Mouse (Mus musculus): ENCODE measurements at regions not wholly inside any gene's neighbourhood (a gene's known extent, or its start where the extent isn't known, plus 50 kb on each side); places are given as distances from the start of the nearest gene placed in this dataset.
"Not testable (repeated sequence)": the region's sequence is repeated elsewhere in the genome, so short reads cannot be mapped to it uniquely, and the experiment has no call there.

DNA sequence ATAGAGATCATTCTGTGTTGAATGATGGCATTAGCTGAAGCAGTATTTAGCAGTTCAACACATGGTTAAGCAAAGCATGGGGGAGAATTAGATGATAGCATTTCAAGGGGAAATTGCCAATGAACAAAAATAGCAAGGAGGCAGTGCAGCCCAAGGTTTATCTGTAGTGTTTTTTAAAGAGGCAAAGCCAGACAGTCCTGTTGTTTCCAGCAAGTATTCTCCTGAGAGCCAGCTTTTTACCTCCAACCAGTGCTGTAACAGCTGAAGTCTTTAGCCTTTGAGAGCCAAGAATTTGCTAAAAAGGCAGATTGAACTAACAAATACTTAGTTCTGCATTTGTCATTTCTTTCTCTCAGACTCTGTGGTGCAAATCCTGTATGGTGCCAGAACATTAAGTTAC is 305.1 kb upstream of the Arx start:
- no peak for DNase-seq

DNA sequence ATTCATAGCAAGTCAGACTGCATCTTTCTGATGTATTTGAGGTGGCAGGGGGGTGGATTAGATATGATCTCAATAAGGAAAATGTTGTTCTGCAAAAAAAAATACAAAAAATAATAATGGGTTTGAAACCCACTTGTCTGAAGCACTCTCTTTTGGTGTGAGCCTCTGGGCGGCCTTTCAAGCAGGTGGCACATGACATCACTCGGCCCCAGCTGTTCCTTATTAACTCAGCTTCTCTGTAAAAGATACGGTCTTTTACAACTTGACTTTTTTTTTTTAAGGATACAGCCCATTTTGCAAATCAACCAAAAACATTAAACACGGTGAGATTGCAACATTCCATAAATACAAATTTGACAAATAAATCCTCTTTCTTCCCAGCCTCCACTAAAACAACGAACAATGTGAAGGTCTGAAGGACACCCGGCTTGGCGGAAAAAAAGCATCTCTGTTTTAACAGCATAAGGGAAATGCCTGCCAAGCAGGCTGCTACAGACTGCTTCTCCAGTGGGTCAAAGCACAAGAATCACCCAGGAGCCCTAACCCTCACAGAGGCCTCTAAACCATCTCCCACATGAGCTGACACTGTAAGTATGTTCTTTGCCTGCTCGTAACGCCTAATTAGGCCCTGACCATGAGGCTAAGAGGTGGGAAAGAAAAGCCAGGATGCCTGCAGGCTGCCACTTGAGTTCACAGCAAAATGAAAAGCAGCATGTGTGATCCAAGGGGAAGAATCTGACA is 283.8 kb upstream of the Arx start:
- no peak for DNase-seq

DNA sequence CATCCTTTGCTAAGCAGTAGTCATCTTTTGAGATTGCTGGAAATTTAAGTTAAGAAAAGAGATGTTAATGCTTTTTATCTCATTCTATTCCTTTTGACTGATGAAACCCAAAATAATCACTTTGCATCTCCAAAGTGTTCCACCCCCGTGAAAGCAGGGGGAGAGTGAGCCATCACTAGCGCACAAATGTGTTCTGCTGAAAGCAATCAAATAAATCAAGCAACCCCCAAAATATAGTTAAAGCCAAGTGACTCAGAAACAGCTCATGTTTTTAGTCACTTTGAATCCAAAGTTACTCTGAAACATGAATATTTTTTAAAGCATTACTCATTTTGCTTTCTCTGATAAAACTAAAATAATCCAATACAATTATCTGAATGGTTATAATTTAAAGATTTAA is 279.6 kb upstream of the Arx start:
- DNase-seq: no peak

- DNase-seq: no peak
Observed at GRCm38 (mm10) chrX:93011578-93011977, 274.7 kb upstream of the Arx start.

- no peak for DNase-seq
Observed at GRCm38 (mm10) chrX:93016391-93016790, 269.9 kb upstream of the Arx start.

DNA sequence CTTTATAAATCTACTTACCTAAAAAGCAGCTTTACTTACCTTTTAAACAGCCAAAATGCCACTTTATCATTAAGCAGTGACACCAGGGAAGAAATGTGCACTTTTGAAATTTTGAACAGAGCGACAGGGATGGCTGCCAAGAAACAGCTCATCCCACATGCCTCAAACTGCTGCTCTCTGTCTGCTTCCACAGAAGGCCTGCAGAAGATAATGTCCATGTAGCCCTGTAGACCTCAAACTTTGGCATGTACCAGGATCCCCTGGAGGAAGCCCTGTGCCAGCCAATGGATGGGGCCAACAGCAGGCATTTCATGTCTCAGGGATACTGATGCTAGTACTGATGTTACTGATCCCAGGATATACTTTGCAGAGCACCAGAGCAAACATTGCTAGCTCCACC is 245.1 kb upstream of the Arx start:
- peak; percentile 3 for DNase-seq

DNA sequence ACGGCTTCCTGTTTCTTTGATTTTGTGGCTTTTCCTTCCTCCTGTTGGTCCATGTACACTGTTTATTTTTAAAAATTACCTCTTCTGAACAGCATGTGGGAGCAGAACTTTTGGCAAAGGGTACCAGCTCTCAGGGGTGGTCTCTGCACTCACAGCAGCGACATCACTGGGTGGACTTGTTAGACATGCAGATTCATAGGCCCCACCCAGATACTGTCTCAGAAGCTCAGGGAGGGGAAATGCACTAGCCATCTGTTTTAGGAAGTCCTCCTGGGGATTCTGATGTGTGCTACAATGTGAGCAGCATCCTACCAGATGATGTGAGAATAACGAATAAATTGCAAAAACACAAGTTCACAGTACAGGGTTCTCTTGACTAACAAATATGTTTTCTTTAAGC is 243.5 kb upstream of the Arx start:
- no peak for DNase-seq

GRCm38 (mm10) chrX:93048967-93049754 is 237.1 kb upstream of the Arx start:
- DNase-seq: no peak

- no peak for DNase-seq
Observed at GRCm38 (mm10) chrX:93049755-93050143, 236.5 kb upstream of the Arx start.

GRCm38 (mm10) chrX:93059533-93059932 is 226.7 kb upstream of the Arx start:
- no peak for DNase-seq

DNA sequence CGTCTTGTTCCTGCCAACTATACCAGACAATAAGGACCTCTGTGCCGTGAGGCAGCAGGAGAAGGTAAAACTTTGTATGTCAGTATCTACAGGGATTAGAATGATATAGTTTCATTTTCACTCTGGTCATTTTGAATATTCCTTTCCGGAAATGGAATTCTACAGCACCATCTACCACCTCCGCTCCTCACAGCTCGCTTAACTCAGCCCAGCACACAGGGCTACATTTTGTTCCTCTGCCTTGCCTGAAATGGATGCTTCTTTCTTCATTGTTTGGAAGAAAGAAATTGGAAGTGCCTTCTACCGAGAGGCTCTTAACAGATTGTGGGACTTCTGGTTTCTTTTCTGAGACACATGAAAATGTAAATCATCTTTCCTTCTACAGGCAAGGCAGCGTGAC is 217.4 kb upstream of the Arx start:
- no peak for DNase-seq

DNA sequence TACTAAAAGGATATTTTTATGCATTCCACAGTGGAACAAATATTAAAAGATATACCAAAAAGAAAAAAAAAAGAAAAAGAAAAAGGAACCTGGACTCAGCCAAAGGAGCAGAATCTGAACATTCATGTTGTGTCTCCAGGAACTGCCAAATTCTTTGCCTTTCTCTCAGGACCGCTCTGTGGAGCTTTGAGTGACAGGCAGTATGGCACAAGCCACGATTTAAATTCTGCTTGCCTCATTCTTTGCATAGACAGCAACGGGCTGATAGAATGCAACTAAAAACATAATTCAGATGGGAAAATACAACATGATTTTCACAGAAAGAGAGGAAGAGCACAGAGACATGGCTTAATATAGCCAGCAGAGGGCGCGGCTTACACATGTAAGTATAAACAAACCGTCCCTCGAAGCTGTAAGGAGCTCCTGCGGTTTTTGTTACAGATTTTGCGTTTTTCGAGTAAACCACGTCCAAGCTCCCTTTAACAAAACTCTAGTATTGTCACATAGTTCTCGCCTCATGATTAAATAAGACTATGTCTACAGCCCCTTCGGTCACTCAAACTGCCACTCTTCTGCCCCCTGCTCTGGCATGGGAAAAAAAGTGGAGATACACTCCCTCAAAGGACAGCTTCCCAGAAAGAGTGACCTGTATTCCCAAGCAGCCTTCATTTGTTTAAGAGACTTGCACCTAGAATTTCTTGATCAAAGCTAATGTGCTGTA is 216.5 kb upstream of the Arx start:
- peak; percentile 29 for DNase-seq

DNA sequence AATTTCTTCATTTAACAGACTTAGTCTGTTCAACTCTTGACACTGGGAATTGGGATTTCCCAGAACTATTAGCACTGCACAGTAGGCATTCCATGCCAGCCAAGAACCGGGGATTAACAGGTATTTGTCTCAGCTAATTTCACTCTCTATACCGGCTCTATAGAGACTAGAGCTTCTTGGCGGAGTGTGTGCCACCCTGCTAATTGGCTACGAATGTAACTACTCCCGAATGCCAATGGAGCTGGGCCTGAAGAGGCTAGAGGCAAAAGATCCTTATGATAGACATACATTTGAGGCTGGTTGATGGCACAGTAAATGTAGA is 216.0 kb upstream of the Arx start:
- no peak for DNase-seq

DNA sequence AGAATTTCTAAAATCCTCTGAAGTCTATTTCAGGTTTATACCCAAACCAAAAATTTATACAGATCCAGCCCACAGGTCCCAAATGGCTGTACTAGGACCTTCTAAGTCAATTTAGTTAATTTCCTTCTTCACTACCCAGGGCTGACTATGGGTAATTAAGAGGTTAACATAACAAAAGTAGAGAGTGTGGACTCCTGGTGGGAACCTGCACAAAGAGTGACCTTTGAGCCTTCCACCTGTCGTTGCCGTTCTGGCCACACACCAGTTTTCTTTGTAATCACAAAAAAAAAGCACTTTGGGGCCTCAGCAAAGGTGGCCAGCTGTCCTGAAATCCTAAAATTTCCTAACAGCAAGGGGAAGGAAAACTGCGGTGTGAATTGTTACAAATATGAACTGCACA is 197.3 kb upstream of the Arx start:
- no peak for DNase-seq

GRCm38 (mm10) chrX:93097551-93097950 is 188.7 kb upstream of the Arx start:
- no peak for DNase-seq

- DNase-seq: no peak
Observed at GRCm38 (mm10) chrX:93107930-93108567, 178.2 kb upstream of the Arx start.

- not testable (repeated sequence) for DNase-seq
Observed at GRCm38 (mm10) chrX:93154367-93154766, 131.9 kb upstream of the Arx start.

GRCm38 (mm10) chrX:93159105-93159504 is 127.1 kb upstream of the Arx start:
- no peak for DNase-seq

DNA sequence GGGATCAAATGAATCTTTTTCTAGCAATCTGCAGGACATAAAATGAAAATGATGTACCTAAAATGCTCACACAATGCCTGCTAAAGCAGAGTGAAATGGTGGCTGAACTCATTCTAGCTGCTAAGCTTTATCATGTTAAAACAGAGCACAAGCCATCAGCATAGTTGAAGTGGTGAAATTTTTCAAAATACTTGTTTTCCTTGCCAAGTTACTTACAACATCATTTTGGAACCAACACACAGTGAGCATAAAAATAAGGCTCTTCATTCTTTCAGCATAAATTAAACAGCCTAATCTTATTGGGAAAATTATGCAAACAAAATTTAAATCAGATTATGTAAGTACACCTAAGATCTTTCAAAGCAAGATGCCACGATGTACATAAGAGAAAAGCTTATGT is 125.3 kb upstream of the Arx start:
- no peak for DNase-seq

Data from right cerebral cortex, postnatal 25 days (tissue).